Mouse (Mus musculus) neural tube, embryonic 11.5 days (tissue): ENCODE results near the gene Ube2o. TPM values are rescaled to one million over a fixed set of nuclear protein-coding genes. Genes with fewer than 3 reads are reported as not detected.

Experiments
- ATAC-seq: fragments of 200-750 bp; cut with Nextera tagmentation; 2 replicates; pipeline ENCODE4 v1.8.0; 2017; ENCODE audit warnings: moderate number of reproducible peaks, mild to moderate bottlenecking, moderate TSS enrichment, moderate library complexity; ENCODE audit not compliant: insufficient read depth, low FRiP score, low TSS enrichment
- DNase-seq: peaks from one replicate; pipeline ENCODE4 v3.0.0-alpha.2; 2015; ENCODE audit warnings: low spot score
- H3K27ac ChIP-seq: fragments of 300-500 bp; sonication (generic); 2 replicates; pipeline ENCODE4 v1.5.1; 2014; ENCODE audit warnings: low read depth, mild to moderate bottlenecking, low read length
- H3K27me3 ChIP-seq: fragments of 300-500 bp; sonication (generic); 2 replicates; pipeline ENCODE4 v1.6.1; 2014; ENCODE audit warnings: mild to moderate bottlenecking, low read length, mixed read lengths; ENCODE audit not compliant: control insufficient read depth, insufficient read depth
- H3K36me3 ChIP-seq: fragments of 300-500 bp; sonication (generic); 2 replicates; pipeline ENCODE4 v1.6.1; 2014; ENCODE audit warnings: mild to moderate bottlenecking, low read length, moderate library complexity, mixed read lengths; ENCODE audit not compliant: control insufficient read depth, insufficient read depth
- H3K4me1 ChIP-seq: fragments of 300-500 bp; sonication (generic); 2 replicates; pipeline ENCODE4 v1.6.1; 2014; ENCODE audit warnings: low read length, mixed read lengths; ENCODE audit not compliant: control insufficient read depth, insufficient read depth
- H3K4me2 ChIP-seq: fragments of 300-500 bp; sonication (generic); 2 replicates; pipeline ENCODE4 v1.6.1; 2014; ENCODE audit warnings: low read depth, mild to moderate bottlenecking, moderate library complexity
- H3K4me3 ChIP-seq: fragments of 300-500 bp; sonication (generic); 2 replicates; pipeline ENCODE4 v1.5.1; 2014; ENCODE audit warnings: low read depth, low read length
- H3K9ac ChIP-seq: fragments of 300-500 bp; sonication (generic); 2 replicates; pipeline ENCODE4 v1.6.1; 2014; ENCODE audit warnings: mild to moderate bottlenecking, low read length
- H3K9me3 ChIP-seq: fragments of 300-500 bp; sonication (generic); 2 replicates; pipeline ENCODE4 v1.6.1; 2016; ENCODE audit warnings: low read length; ENCODE audit not compliant: control insufficient read depth
- WGBS: fragments of 180-500 bp; shearing (Covaris S2); extraction: QIAGEN DNeasy Blood & Tissue Kit; methylation state at CpG from one replicate; pipeline ENCODE4 v1.1.7; 2014; 5-methylcytosine and 5-hydroxymethylcytosine counted together
- polyA plus RNA-seq: library from polyadenylated mRNA; unstranded; fragments of >200 nt; fragmentation: Nextera tagmentation; extraction: Ambion mirVana; gene quantifications from 2 replicates; pipeline ENCODE4 v1.2.1, GENCODE M21; 2014

Ube2o gene
- polyA plus RNA-seq, 1 experiment from 2014 or later, result 29.1 TPM

GRCm38 (mm10) chr11:116522886-116523698, 58.2 kb downstream of the Ube2o start:
- Histone ChIP-seq H3K9me3 (no peaks in the 10 kb centered on the region), H3K4me2 (no peak overlapping the region), H3K4me3 (no peak overlapping the region), H3K4me1 (no peaks in the 10 kb centered on the region), H3K27ac (no peak overlapping the region), H3K36me3 (no peaks in the 10 kb centered on the region), H3K27me3 (no peaks in the 10 kb centered on the region), H3K9ac (no peak overlapping the region)
- 65% methylated on average over 16 of the region's 16 CpGs for WGBS
- ATAC-seq, result no peak
- DNase-seq, result no peak

GRCm38 (mm10) chr11:116522046-116522445, 59.2 kb downstream of the Ube2o start:
- DNase-seq, result no peak
- H3K4me1 ChIP-seq, result no peaks in the 10 kb centered on the region
- WGBS, result 83% methylated on average over 3 of the region's 3 CpGs
- H3K9ac ChIP-seq, result no peak overlapping the region
- no peaks in the 10 kb centered on the region for H3K36me3 ChIP-seq
- no peaks in the 10 kb centered on the region for H3K9me3 ChIP-seq
- no peak overlapping the region for H3K27ac ChIP-seq
- no peak overlapping the region for H3K4me3 ChIP-seq
- H3K4me2 ChIP-seq, result no peak overlapping the region
- H3K27me3 ChIP-seq, result no peaks in the 10 kb centered on the region
- no peak for ATAC-seq

- no peak overlapping the region for H3K9ac ChIP-seq
- DNase-seq (no peak), ATAC-seq (no peak)
- no peaks in the 10 kb centered on the region for H3K4me1 ChIP-seq
- WGBS, result 63% methylated on average over 3 of the region's 3 CpGs
- H3K36me3 ChIP-seq, result no peaks in the 10 kb centered on the region
- H3K4me2 ChIP-seq, result no peak overlapping the region
- no peak overlapping the region for H3K4me3 ChIP-seq
- no peaks in the 10 kb centered on the region for H3K9me3 ChIP-seq
- no peaks in the 10 kb centered on the region for H3K27me3 ChIP-seq
- H3K27ac ChIP-seq, result no peak overlapping the region
Measured at GRCm38 (mm10) chr11:116521143-116521542, 60.1 kb downstream of the Ube2o start.

- no peak overlapping the region for H3K9ac ChIP-seq
- H3K27ac ChIP-seq, result no peak overlapping the region
- no peaks in the 10 kb centered on the region for H3K27me3 ChIP-seq
- H3K4me2 ChIP-seq, result no peak overlapping the region
- ATAC-seq, result no peak
- DNase-seq, result no peak
- no peaks in the 10 kb centered on the region for H3K4me1 ChIP-seq
- no peaks in the 10 kb centered on the region for H3K9me3 ChIP-seq
- H3K36me3 ChIP-seq, result no peaks in the 10 kb centered on the region
- H3K4me3 ChIP-seq, result no peak overlapping the region
- 81% methylated on average over 8 of the region's 8 CpGs for WGBS
Measured at GRCm38 (mm10) chr11:116518482-116518881, 62.8 kb downstream of the Ube2o start.

GRCm38 (mm10) chr11:116515330-116516020, 65.8 kb downstream of the Ube2o start:
- Histone ChIP-seq H3K4me1 (no peaks in the 10 kb centered on the region), H3K27me3 (no peaks in the 10 kb centered on the region), H3K4me2 (0 out of 2 replicates have a peak overlapping the region, but pooled peaks have one; percentile 4), H3K9me3 (no peaks in the 10 kb centered on the region), H3K36me3 (no peaks in the 10 kb centered on the region), H3K27ac (no peak overlapping the region), H3K9ac (no peak overlapping the region), H3K4me3 (no peak overlapping the region)
- no peak for DNase-seq
- no peak for ATAC-seq
- WGBS, result 15% methylated on average over 24 of the region's 24 CpGs

- DNase-seq, result no peak
- H3K36me3 ChIP-seq, result no peaks in the 10 kb centered on the region
- H3K9me3 ChIP-seq, result no peaks in the 10 kb centered on the region
- H3K4me2 ChIP-seq, result no peak overlapping the region
- WGBS, result 83% methylated on average over 4 of the region's 4 CpGs
- H3K27ac ChIP-seq, result no peak overlapping the region
- H3K27me3 ChIP-seq, result no peaks in the 10 kb centered on the region
- ATAC-seq, result no peak
- H3K4me3 ChIP-seq, result no peak overlapping the region
- no peaks in the 10 kb centered on the region for H3K4me1 ChIP-seq
- no peak overlapping the region for H3K9ac ChIP-seq
Measured at GRCm38 (mm10) chr11:116513531-116514038, 67.7 kb downstream of the Ube2o start.

- no peak overlapping the region for H3K4me3 ChIP-seq
- DNase-seq (no peak), ATAC-seq (no peak)
- WGBS, result 80% methylated on average over 6 of the region's 6 CpGs
- H3K36me3 ChIP-seq, result no peaks in the 10 kb centered on the region
- no peaks in the 10 kb centered on the region for H3K9me3 ChIP-seq
- no peaks in the 10 kb centered on the region for H3K4me1 ChIP-seq
- no peak overlapping the region for H3K9ac ChIP-seq
- H3K27me3 ChIP-seq, result no peaks in the 10 kb centered on the region
- H3K27ac ChIP-seq, result no peak overlapping the region
- no peak overlapping the region for H3K4me2 ChIP-seq
Measured at GRCm38 (mm10) chr11:116512987-116513386, 68.3 kb downstream of the Ube2o start.

GRCm38 (mm10) chr11:116512154-116512553, 69.1 kb downstream of the Ube2o start:
- no peak for DNase-seq
- Histone ChIP-seq H3K4me3 (no peak overlapping the region), H3K9me3 (no peaks in the 10 kb centered on the region), H3K4me2 (no peak overlapping the region), H3K4me1 (no peaks in the 10 kb centered on the region), H3K27ac (no peak overlapping the region), H3K36me3 (no peaks in the 10 kb centered on the region), H3K9ac (no peak overlapping the region), H3K27me3 (no peaks in the 10 kb centered on the region)
- ATAC-seq, result no peak
- WGBS, result 90% methylated on average over 7 of the region's 7 CpGs
